Mouse (Mus musculus): ENCODE measurements at regions not wholly inside any gene's neighbourhood (a gene's known extent, or its start where the extent isn't known, plus 50 kb on each side); places are given as distances from the start of the nearest gene placed in this dataset.

DNA sequence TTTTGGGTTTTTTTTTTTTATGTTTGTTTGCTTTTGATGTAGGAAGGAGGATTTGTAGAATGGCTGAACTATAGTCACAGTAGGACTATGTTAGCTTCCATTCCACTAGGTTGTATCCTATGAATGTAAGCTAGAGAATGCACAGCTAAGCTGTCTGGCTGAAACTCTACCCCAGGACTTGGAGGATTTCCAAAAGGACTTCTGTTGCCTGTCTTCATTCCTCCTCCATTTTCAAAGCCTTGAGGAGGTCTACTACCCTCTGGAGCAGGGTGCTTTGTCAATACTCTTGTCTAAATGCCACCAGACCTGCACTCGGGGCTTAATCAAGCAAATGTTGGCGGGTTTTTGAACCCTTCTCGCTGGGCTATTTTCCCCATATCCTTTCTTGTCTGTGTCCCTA is 66.3 kb downstream of the Tril start:
- TF ChIP-seq CTCF (IDR thresholded peaks at IDR 0.05; ENCODE audit: control insufficient read depth, insufficient read depth, insufficient read length), result no peak
- TF ChIP-seq USF1 (IDR thresholded peaks at IDR 0.05; ENCODE audit: low read depth), result no peak
- TF ChIP-seq MYOG (IDR thresholded peaks at IDR 0.05; ENCODE audit: control insufficient read depth, extremely low read depth, insufficient read length), result no peak

Data from C2C12 (cell line).